Mouse (Mus musculus) thymus, adult 18-20 months (tissue): Measurements from ENCODE around the gene Nmb.
"Not testable (repeated sequence)": the region's sequence is repeated elsewhere in the genome, so short reads cannot be mapped to it uniquely, and the experiment has no call there.

Source experiments
- DNase-seq, 2 experiments: peaks; one replicate each; pipeline ENCODE4 v3.0.0; 2022; ENCODE audit warnings: mixed read lengths in 2 of 2

Nmb gene

DNA sequence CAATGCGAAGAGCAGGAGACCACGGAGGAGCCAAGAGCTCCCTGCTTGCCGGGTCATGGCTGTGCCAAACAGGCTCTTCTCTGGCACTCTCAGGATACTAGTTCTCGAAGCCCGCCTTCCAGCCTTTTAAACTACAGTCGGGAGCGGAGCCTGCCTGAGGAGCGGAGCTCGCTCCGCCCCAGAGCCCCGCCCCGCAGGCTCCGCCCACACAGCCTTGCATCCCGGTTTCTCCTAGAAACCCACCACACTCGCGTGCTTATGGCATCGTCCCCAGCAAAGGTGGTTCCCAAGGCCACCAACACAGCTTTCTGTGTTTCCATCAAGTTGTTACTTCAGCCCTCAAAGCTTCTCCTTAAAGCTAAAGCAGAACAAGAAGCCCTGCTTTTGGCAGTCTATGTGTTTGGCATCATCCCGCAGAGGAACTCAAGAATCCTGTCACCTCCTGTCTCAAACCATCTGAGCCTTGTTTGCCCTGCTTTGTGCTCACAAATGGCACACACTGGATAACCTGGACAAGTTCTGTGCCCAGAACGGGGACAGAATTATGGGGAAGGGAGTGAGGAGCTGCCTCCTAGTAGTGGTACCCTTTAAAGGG lies at the start of gene Nmb:
Nmb (minus strand) TSS at position 156 of the 595 bp plus-strand sequence.
- DNase-seq, result peak in 1 of 2 experiments; percentile 43

DNA sequence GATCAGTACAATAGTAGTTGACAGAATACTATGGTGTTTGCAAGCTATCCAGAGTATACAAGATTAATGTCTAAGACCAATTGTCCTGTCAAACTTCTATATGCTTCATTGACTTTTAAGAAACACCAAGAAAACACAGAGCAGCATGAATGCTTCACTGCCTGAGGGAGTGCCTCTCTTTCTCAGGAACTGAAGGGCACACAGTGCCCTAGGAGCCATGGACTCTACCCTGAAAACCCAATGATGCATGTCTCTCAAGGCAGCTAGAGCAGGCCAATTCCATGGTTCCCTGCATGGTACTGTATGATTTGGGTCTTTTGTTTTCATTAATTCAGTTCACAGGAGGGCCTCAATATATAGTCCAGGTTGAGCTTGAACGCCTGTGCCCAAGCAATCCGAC lies 49.4 kb upstream of the Nmb start:
- DNase-seq, result no peak

GRCm38 (mm10) chr7:80952140-80952539 lies 47.3 kb upstream of the Nmb start:
- no peak for DNase-seq

DNA sequence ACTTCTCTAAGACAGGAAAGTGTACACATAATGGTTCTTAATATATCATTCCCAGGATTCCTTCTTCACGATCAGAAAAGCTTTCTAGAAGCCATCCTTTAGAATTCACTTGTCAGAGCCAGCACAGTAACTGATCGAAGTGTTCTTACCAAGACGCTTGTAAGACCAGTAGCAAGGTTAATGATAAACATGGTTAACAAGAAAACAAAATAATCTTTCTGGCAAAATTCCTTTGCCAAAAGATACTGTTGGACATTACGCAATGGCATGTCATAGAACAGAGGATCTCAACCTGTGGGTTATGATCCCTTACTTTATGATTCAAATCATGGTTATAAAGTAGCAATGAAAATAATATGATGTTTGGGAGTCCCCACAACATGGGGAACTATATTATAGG lies 46.6 kb upstream of the Nmb start:
- no peak for DNase-seq

DNA sequence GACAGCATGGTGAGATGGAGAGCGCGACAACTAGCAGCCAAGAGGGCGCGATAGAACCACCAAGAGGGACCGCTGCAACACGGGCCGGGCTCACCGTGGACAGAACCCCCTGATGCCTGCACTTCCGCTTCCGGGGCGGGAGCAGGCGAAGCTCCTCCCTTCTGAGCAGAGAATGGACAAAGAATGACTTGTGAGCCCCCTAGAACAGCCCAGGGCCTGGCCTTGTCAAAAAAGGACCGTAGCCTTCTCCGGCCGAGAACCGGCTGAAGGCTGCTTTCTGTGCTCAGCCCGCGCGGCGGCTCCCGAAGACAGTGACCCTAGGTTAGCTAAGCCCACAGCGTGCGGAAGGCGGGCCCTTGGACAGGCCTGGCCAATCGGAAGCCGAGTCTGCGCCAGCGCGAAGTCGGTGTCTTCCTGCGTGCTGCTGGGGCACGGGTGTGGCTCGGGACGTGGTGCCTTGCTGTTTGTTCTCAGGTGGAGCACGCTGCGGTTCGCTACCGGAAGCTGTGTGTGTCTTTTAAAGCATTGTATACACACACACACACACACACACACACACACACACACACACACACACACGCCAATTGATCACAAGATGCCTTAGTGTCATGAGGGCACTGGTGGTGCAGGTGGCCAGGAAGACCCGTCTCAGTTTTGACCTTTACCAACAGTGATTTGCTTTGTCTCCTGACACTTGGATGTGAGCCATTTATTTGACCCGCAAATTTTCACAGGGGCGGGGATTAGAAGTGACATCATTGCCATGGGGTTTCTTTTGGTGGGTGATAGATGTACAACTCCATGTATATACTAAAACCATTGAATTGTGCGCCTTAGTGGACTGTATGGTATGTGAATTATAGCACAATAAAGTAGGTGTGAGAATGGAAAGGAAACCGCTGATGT lies 42.8 kb upstream of the Nmb start, which contains the start of gene Sec11a:
Sec11a (minus strand) TSS at position 336 of the 906 bp plus-strand sequence.
- peak; percentile 91 to 93 for DNase-seq

- no peak for DNase-seq
Observed at GRCm38 (mm10) chr7:80939808-80940207, 34.9 kb upstream of the Nmb start.

GRCm38 (mm10) chr7:80937304-80937666 lies 32.4 kb upstream of the Nmb start:
- not testable (repeated sequence) for DNase-seq

DNA sequence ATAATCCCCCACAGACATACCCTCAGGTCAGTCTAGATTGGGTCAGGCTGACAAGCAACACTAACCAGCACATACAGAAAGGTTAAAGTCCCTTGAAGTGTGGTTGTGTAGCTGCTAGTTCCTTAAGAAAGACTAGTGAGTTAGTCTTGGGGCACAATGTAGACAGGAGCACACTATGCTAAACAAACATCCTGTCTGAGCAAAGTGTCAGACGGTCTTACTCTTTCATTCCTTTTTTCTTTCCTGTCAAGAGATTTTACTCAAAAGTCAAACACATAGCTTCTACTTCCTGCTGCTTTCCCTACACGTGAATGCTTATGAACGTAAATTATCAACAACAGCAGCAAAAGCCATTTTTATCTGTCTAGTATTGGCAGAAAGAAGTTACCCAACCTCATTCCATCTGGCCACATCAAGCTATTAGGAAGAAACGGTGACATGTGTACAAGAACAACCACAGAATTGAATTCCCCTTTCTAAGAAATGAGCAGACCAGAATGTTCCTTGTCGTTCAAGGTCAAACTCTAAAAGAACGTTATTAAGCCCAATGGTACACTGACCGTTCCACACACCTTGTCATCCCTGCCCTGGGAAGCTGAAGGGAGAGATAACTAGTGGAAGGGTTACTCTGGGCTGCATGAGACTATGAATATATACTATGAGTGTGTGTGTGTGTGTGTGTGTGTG lies 31.9 kb upstream of the Nmb start:
- not testable (repeated sequence) for DNase-seq

- DNase-seq, result no peak
Observed at GRCm38 (mm10) chr7:80935834-80936233, 31.0 kb upstream of the Nmb start.

GRCm38 (mm10) chr7:80932777-80933176 lies 27.9 kb upstream of the Nmb start:
- DNase-seq, result no peak

DNA sequence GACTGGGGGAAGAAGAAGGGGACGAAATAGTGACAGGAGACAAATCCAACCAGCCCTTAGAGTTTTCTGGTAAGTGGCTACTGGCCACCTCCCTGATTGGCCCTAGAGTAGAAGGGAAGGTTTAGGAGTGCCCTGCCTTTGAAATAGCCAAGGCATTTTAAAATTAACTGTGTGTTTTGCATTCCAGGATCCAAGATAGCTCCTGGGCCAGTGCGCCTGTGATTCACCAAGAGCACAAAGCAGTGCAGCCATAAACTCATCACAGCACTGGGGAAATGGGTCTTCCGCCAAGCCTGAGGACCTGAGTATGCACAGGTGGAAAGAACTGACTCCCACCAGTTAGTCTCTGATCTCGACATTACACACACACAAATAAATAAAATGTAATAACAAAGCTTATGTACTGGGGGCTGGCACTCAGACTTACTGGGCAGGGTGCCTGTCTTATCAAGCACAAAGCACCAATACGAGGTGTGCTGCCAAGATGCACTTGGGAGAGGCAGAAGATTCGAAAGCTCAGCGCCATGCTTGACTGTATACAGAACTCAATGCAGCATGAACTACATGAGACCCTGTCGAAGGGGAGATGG lies 26.8 kb upstream of the Nmb start:
- no peak for DNase-seq

DNA sequence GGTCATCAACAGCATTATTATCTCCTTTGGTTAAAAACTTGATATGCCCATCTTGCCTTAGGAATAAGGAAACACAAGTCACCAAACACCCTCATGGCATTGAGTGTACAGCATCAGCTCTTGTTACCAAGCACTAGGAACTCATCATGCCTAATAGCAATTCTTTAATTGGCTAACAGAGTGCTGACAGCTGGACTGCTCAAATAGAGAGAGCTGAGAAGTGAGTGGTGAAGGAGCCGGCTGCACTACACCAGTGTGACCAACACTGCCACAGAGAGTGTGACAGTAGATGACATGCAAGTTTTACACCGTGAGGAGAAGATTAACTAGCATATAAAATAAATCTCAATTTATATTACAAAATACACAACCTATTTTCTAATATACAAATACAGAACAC lies 18.3 kb upstream of the Nmb start:
- DNase-seq, result no peak

- DNase-seq, result no peak
Observed at GRCm38 (mm10) chr7:80919647-80920008, 14.8 kb upstream of the Nmb start.

DNA sequence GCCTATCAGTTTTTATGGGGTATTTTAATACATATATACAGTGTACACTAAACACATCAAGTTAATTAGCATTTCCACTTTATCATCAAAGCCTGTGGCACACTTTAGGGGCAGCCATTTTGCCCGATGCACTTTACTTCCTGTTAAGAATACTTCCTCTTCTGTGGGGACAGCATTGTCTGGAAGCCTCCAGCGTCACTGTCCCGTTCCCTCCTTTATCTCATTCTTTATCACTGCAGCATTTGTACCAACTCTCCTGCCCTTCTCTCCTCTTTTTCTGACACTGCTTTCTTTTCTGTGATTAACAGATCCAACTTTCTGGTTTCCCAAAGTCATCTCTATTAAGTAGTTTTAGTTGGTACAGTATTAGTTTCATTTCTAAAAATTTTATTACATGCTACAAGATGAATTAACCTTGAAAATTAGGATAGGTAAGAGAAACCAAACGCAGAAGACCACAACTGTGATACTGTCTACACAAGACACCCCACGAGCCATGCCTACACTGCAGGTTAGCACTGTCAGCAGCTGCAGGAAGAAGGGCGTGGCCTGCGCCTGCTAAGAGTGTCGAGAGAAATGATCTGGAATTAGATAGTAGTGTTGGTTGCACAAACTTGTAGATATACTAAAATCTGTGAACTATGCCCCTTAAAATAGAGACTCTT lies 14.2 kb upstream of the Nmb start:
- peak; percentile 42 to 51 for DNase-seq

GRCm38 (mm10) chr7:80917916-80918465 lies 13.1 kb upstream of the Nmb start:
- no peak for DNase-seq

- DNase-seq, result no peak
Observed at GRCm38 (mm10) chr7:80912496-80912895, 7.6 kb upstream of the Nmb start.

GRCm38 (mm10) chr7:80911053-80911452 lies 6.2 kb upstream of the Nmb start:
- DNase-seq, result no peak

- no peak for DNase-seq
Observed at GRCm38 (mm10) chr7:80903625-80904422, 1.1 kb downstream of the Nmb start.

- no peak for DNase-seq
Observed at GRCm38 (mm10) chr7:80901541-80902274, 3.2 kb downstream of the Nmb start.

GRCm38 (mm10) chr7:80900944-80901501 lies 3.9 kb downstream of the Nmb start, which contains the start of gene Wdr73:
Gene Wdr73, minus strand, starts transcription at chr7:80901269.
- DNase-seq, result peak; percentile 85 to 89
